Mouse (Mus musculus): ENCODE measurements around the gene Jmjd1c. TPM values are rescaled to one million over a fixed set of nuclear protein-coding genes. Genes with fewer than 3 reads are reported as not detected.
A peak's percentile ranks its signal among the peaks of the same experiment; 100 is the strongest.

The Jmjd1c gene
- total RNA-seq, 2 experiments from 2014 or later: 77.1 to 87.7 TPM

GRCm38 (mm10) chr10:67204652-67205407 is 108.9 kb downstream of the Jmjd1c start:
- DNase-seq (ENCODE audit: low spot score in 2 of 2): no peak
- intact Hi-C loops (cut with DNase I): no loop called here

GRCm38 (mm10) chr10:67207931-67208330 is 112.0 kb downstream of the Jmjd1c start:
- no peak for DNase-seq (ENCODE audit: low spot score in 2 of 2)
- intact Hi-C loops (cut with DNase I): no loop called here

- no peak for DNase-seq (ENCODE audit: low spot score in 2 of 2)
- intact Hi-C loops (cut with DNase I): no loop called here
Measured at GRCm38 (mm10) chr10:67209916-67210675, 114.2 kb downstream of the Jmjd1c start.

- intact Hi-C loops (cut with DNase I): no loop called here
Measured at GRCm38 (mm10) chr10:67212031-67212430, 116.1 kb downstream of the Jmjd1c start.

GRCm38 (mm10) chr10:67213720-67214119 is 117.8 kb downstream of the Jmjd1c start:
- intact Hi-C loops (cut with DNase I): no loop called here
- no peak for DNase-seq (ENCODE audit: low spot score in 2 of 2)

More at GRCm38 (mm10) chr10:67212031-67212430, 116.1 kb downstream of the Jmjd1c start:
- DNase-seq (ENCODE audit: low spot score in 2 of 2): no peak

- intact Hi-C loops (cut with DNase I): no loop called here
- DNase-seq (ENCODE audit: low spot score in 2 of 2): no peak
Measured at GRCm38 (mm10) chr10:67215133-67215532, 119.2 kb downstream of the Jmjd1c start.

GRCm38 (mm10) chr10:67216872-67217271 is 120.9 kb downstream of the Jmjd1c start:
- intact Hi-C loops (cut with DNase I): no loop called here
- DNase-seq (ENCODE audit: low spot score in 2 of 2): no peak

- no peak for DNase-seq (ENCODE audit: low spot score in 2 of 2)
- intact Hi-C loops (cut with DNase I): loop anchor here (2.0 kb wide), 1 partner anchor 310 kb away; no protein-coding TSS in a partner anchor
Measured at GRCm38 (mm10) chr10:67218873-67219565, 123.1 kb downstream of the Jmjd1c start.

- DNase-seq (ENCODE audit: low spot score in 2 of 2): no peak
- intact Hi-C loops (cut with DNase I): no loop called here
Measured at GRCm38 (mm10) chr10:67220251-67220650, 124.3 kb downstream of the Jmjd1c start.

- no peak for DNase-seq (ENCODE audit: low spot score in 2 of 2)
- intact Hi-C loops (cut with DNase I): no loop called here
Measured at GRCm38 (mm10) chr10:67221284-67221683, 125.4 kb downstream of the Jmjd1c start.

- intact Hi-C loops (cut with DNase I): no loop called here
- DNase-seq (ENCODE audit: low spot score in 2 of 2): no peak
Measured at GRCm38 (mm10) chr10:67223942-67224341, 128.0 kb downstream of the Jmjd1c start.

GRCm38 (mm10) chr10:67225528-67225927 is 129.6 kb downstream of the Jmjd1c start:
- DNase-seq (ENCODE audit: low spot score in 2 of 2): no peak
- intact Hi-C loops (cut with DNase I): no loop called here

- intact Hi-C loops (cut with DNase I): no loop called here
- DNase-seq (ENCODE audit: low spot score in 2 of 2): peak; percentile 61 to 75
Measured at GRCm38 (mm10) chr10:67226109-67226508, 130.2 kb downstream of the Jmjd1c start.

GRCm38 (mm10) chr10:67226543-67226942 is 130.6 kb downstream of the Jmjd1c start:
- DNase-seq (ENCODE audit: low spot score in 2 of 2): no peak
- intact Hi-C loops (cut with DNase I): no loop called here

- intact Hi-C loops (cut with DNase I): no loop called here
- no peak for DNase-seq (ENCODE audit: low spot score in 2 of 2)
Measured at GRCm38 (mm10) chr10:67230439-67230838, 134.5 kb downstream of the Jmjd1c start.

- DNase-seq (ENCODE audit: low spot score in 2 of 2): no peak
- intact Hi-C loops (cut with DNase I): no loop called here
Measured at GRCm38 (mm10) chr10:67247145-67247544, 151.2 kb downstream of the Jmjd1c start.

GRCm38 (mm10) chr10:67249486-67249885 is 153.6 kb downstream of the Jmjd1c start:
- intact Hi-C loops (cut with DNase I): no loop called here
- DNase-seq (ENCODE audit: low spot score in 2 of 2): peak in 1 of 2 experiments; percentile 83

- DNase-seq (ENCODE audit: low spot score in 2 of 2): no peak
- intact Hi-C loops (cut with DNase I): loop anchor here (10.0 kb wide), 1 partner anchor 346 kb away; no protein-coding TSS in a partner anchor
Measured at GRCm38 (mm10) chr10:67250846-67251245, 154.9 kb downstream of the Jmjd1c start.

GRCm38 (mm10) chr10:67252353-67252752 is 156.4 kb downstream of the Jmjd1c start:
- intact Hi-C loops (cut with DNase I): loop anchor here (10.0 kb wide), 1 partner anchor 348 kb away; no protein-coding TSS in a partner anchor
- DNase-seq (ENCODE audit: low spot score in 2 of 2): no peak

- no peak for DNase-seq (ENCODE audit: low spot score in 2 of 2)
- intact Hi-C loops (cut with DNase I): loop anchor here (10.0 kb wide), 1 partner anchor 348 kb away; no protein-coding TSS in a partner anchor
Measured at GRCm38 (mm10) chr10:67253115-67253514, 157.2 kb downstream of the Jmjd1c start.

Data from left cerebral cortex, postnatal 25 days (tissue).